Mouse (Mus musculus) midbrain, embryonic 13.5 days (tissue): Measurements from ENCODE around the gene Rufy2. TPM values are rescaled to one million over a fixed set of nuclear protein-coding genes. Genes with fewer than 3 reads are reported as not detected.

ENCODE experiments used
- ATAC-seq: fragments of 200-750 bp; cut with Nextera tagmentation; 2 replicates; pipeline ENCODE4 v1.8.0; 2017; ENCODE audit warnings: mild to moderate bottlenecking, moderate TSS enrichment, moderate library complexity
- H3K27ac ChIP-seq: fragments of 300-500 bp; sonication (generic); 2 replicates; pipeline ENCODE4 v1.5.1; 2015; ENCODE audit warnings: inconsistent platforms, mild to moderate bottlenecking, moderate library complexity
- H3K27me3 ChIP-seq: fragments of 300-500 bp; sonication (generic); 2 replicates; pipeline ENCODE4 v1.6.1; 2015; ENCODE audit warnings: mild to moderate bottlenecking, inconsistent platforms
- H3K36me3 ChIP-seq: fragments of 300-500 bp; sonication (generic); 2 replicates; pipeline ENCODE4 v1.6.1; 2015; ENCODE audit warnings: mild to moderate bottlenecking, inconsistent platforms
- H3K4me1 ChIP-seq: fragments of 300-500 bp; sonication (generic); replicated peaks from 2 replicates; pipeline ENCODE4 v1.6.1; 2015; ENCODE audit warnings: inconsistent platforms
- H3K4me2 ChIP-seq: fragments of 300-500 bp; sonication (generic); replicated peaks from 2 replicates; pipeline ENCODE4 v1.6.1; 2015; ENCODE audit warnings: moderate library complexity, mild to moderate bottlenecking, inconsistent platforms
- H3K4me3 ChIP-seq: fragments of 300-500 bp; sonication (generic); replicated peaks from 2 replicates; pipeline ENCODE4 v1.5.1; 2015; ENCODE audit warnings: mild to moderate bottlenecking, inconsistent platforms
- H3K9ac ChIP-seq: fragments of 300-500 bp; sonication (generic); replicated peaks from 2 replicates; pipeline ENCODE4 v1.6.1; 2015; ENCODE audit warnings: mild to moderate bottlenecking, inconsistent platforms
- H3K9me3 ChIP-seq: fragments of 300-500 bp; sonication (generic); 2 replicates; pipeline ENCODE4 v1.6.1; 2016; ENCODE audit warnings: mild to moderate bottlenecking, inconsistent platforms
- WGBS: fragments of 180-500 bp; shearing (Covaris S2); methylation state at CpG from one replicate; pipeline ENCODE4 v1.1.7; 2015; 5-methylcytosine and 5-hydroxymethylcytosine counted together
- polyA plus RNA-seq: library from polyadenylated mRNA; unstranded; fragments of >200 nt; fragmentation: Nextera tagmentation; extraction: Ambion mirVana; gene quantifications from 2 replicates; pipeline ENCODE4 v1.2.1, GENCODE M21; 2015

Gene Rufy2
- polyA plus RNA-seq, 1 experiment from 2014 or later: 51.7 TPM

- no peak overlapping the region for H3K27ac ChIP-seq
- H3K9ac ChIP-seq: peak overlapping the region; percentile 100
- WGBS: 41% methylated on average over 4 of the region's 4 CpGs
- H3K27me3 ChIP-seq: no peaks in the 10 kb centered on the region
- H3K4me1 ChIP-seq: peaks cover 58% of the 10 kb centered on the region
- peaks cover 12% of the 10 kb centered on the region for H3K36me3 ChIP-seq
- H3K4me3 ChIP-seq: peak overlapping the region; percentile 90
- H3K4me2 ChIP-seq: peak overlapping the region; percentile 92
- no peak for ATAC-seq
- no peaks in the 10 kb centered on the region for H3K9me3 ChIP-seq
These were observed 41.7 kb downstream of the Rufy2 start for GRCm38 (mm10) chr10:63021702-63022101.

- Histone ChIP-seq H3K27me3 (no peaks in the 10 kb centered on the region), H3K4me3 (peak overlapping the region; percentile 90), H3K9ac (peak overlapping the region; percentile 100), H3K36me3 (peaks cover 4% of the 10 kb centered on the region; the same call in 1 of the 2 replicates), H3K27ac (peak overlapping the region; percentile 100), H3K4me2 (peak overlapping the region; percentile 92), H3K9me3 (no peaks in the 10 kb centered on the region), H3K4me1 (peaks cover 63% of the 10 kb centered on the region)
- under 1% methylated on average over 27 of the region's 27 CpGs for WGBS
- no peak for ATAC-seq
These were observed 42.6 kb downstream of the Rufy2 start for GRCm38 (mm10) chr10:63022541-63023120.

GRCm38 (mm10) chr10:63023121-63023748, 43.2 kb downstream of the Rufy2 start:
- Histone ChIP-seq H3K27me3 (no peaks in the 10 kb centered on the region), H3K9ac (peak overlapping the region; percentile 100), H3K9me3 (no peaks in the 10 kb centered on the region), H3K36me3 (no peaks in the 10 kb centered on the region), H3K4me2 (peak overlapping the region; percentile 92), H3K4me3 (peak overlapping the region; percentile 90), H3K27ac (peak overlapping the region; percentile 100), H3K4me1 (peaks cover 69% of the 10 kb centered on the region)
- peak; percentile 40 for ATAC-seq
- under 1% methylated on average over 64 of the region's 68 CpGs for WGBS

GRCm38 (mm10) chr10:63023749-63024579, 43.9 kb downstream of the Rufy2 start, which contains the start of the genes Hnrnph3 and Pbld2:
Hnrnph3 (minus strand) TSS chr10:63024217.
Pbld2 (plus strand) TSS chr10:63024315.
- peak within 1 kb of the TSS; percentile 90 for H3K4me3 ChIP-seq
- 1% methylated on average over 61 of the region's 69 CpGs for WGBS
- H3K27ac ChIP-seq: peak within 1 kb of the TSS; percentile 100
- H3K4me1 ChIP-seq: peaks cover 71% of the 10 kb centered on the region
- no peaks in the 10 kb centered on the region for H3K27me3 ChIP-seq
- peak; percentile 94 for ATAC-seq
- peak within 1 kb of the TSS; percentile 100 for H3K9ac ChIP-seq
- H3K36me3 ChIP-seq: no peaks in the 10 kb centered on the region
- H3K9me3 ChIP-seq: no peaks in the 10 kb centered on the region
- H3K4me2 ChIP-seq: peak within 1 kb of the TSS; percentile 92

GRCm38 (mm10) chr10:63024580-63024910, 44.5 kb downstream of the Rufy2 start:
- Histone ChIP-seq H3K4me1 (peaks cover 66% of the 10 kb centered on the region), H3K9me3 (no peaks in the 10 kb centered on the region), H3K27ac (peak overlapping the region; percentile 100), H3K27me3 (no peaks in the 10 kb centered on the region), H3K4me3 (peak overlapping the region; percentile 90), H3K4me2 (peak overlapping the region; percentile 92), H3K9ac (peak overlapping the region; percentile 100), H3K36me3 (no peaks in the 10 kb centered on the region)
- WGBS: under 1% methylated on average over 8 of the region's 8 CpGs
- ATAC-seq: peak; percentile 40

GRCm38 (mm10) chr10:63025016-63025415, 45.0 kb downstream of the Rufy2 start:
- peak overlapping the region; percentile 92 for H3K4me2 ChIP-seq
- ATAC-seq: no peak
- H3K4me1 ChIP-seq: peaks cover 63% of the 10 kb centered on the region
- H3K9ac ChIP-seq: peak overlapping the region; percentile 100
- H3K27ac ChIP-seq: peak overlapping the region; percentile 100
- WGBS: 15% methylated on average over 2 of the region's 2 CpGs
- no peaks in the 10 kb centered on the region for H3K9me3 ChIP-seq
- H3K27me3 ChIP-seq: no peaks in the 10 kb centered on the region
- H3K36me3 ChIP-seq: no peaks in the 10 kb centered on the region
- peak overlapping the region; percentile 90 for H3K4me3 ChIP-seq

GRCm38 (mm10) chr10:63025491-63026011, 45.5 kb downstream of the Rufy2 start:
- peak overlapping the region; percentile 100 for H3K9ac ChIP-seq
- H3K4me1 ChIP-seq: peaks cover 58% of the 10 kb centered on the region
- 8% methylated on average over 6 of the region's 6 CpGs for WGBS
- no peaks in the 10 kb centered on the region for H3K27me3 ChIP-seq
- no peaks in the 10 kb centered on the region for H3K9me3 ChIP-seq
- peak overlapping the region; percentile 100 for H3K27ac ChIP-seq
- H3K4me3 ChIP-seq: peak overlapping the region; percentile 90
- H3K36me3 ChIP-seq: no peaks in the 10 kb centered on the region
- H3K4me2 ChIP-seq: peak overlapping the region; percentile 92
- ATAC-seq: no peak

- Histone ChIP-seq H3K27ac (peak overlapping the region; percentile 100), H3K4me3 (peak overlapping the region; percentile 90), H3K9me3 (no peaks in the 10 kb centered on the region), H3K4me1 (peaks cover 51% of the 10 kb centered on the region), H3K4me2 (peak overlapping the region; percentile 92), H3K9ac (peak overlapping the region; percentile 49; the same call in 1 of the 2 replicates), H3K36me3 (no peaks in the 10 kb centered on the region), H3K27me3 (no peaks in the 10 kb centered on the region)
- no peak for ATAC-seq
- WGBS: 1% methylated on average over 8 of the region's 8 CpGs
These were observed 46.3 kb downstream of the Rufy2 start for GRCm38 (mm10) chr10:63026156-63026794.

GRCm38 (mm10) chr10:63026795-63027160, 46.8 kb downstream of the Rufy2 start:
- H3K4me3 ChIP-seq: peak overlapping the region; percentile 90
- ATAC-seq: no peak
- 16% methylated on average over 6 of the region's 6 CpGs for WGBS
- peaks cover 46% of the 10 kb centered on the region for H3K4me1 ChIP-seq
- H3K27me3 ChIP-seq: no peaks in the 10 kb centered on the region
- H3K9ac ChIP-seq: peak overlapping the region; percentile 49; the same call in 1 of the 2 replicates
- H3K4me2 ChIP-seq: peak overlapping the region; percentile 92
- H3K9me3 ChIP-seq: no peaks in the 10 kb centered on the region
- H3K36me3 ChIP-seq: no peaks in the 10 kb centered on the region
- H3K27ac ChIP-seq: peak overlapping the region; percentile 100

- H3K36me3 ChIP-seq: no peaks in the 10 kb centered on the region
- peak overlapping the region; percentile 100 for H3K27ac ChIP-seq
- no peaks in the 10 kb centered on the region for H3K9me3 ChIP-seq
- peak overlapping the region; percentile 92 for H3K4me2 ChIP-seq
- no peak overlapping the region for H3K9ac ChIP-seq
- no peak overlapping the region for H3K4me3 ChIP-seq
- ATAC-seq: no peak
- peaks cover 42% of the 10 kb centered on the region for H3K4me1 ChIP-seq
- 87% methylated on average over 10 of the region's 10 CpGs for WGBS
- no peaks in the 10 kb centered on the region for H3K27me3 ChIP-seq
These were observed 47.5 kb downstream of the Rufy2 start for GRCm38 (mm10) chr10:63027376-63028161.

- Histone ChIP-seq H3K9me3 (no peaks in the 10 kb centered on the region), H3K4me2 (no peak overlapping the region), H3K4me3 (no peak overlapping the region), H3K9ac (no peak overlapping the region), H3K36me3 (no peaks in the 10 kb centered on the region), H3K4me1 (peaks cover 42% of the 10 kb centered on the region), H3K27ac (peak overlapping the region; percentile 61), H3K27me3 (no peaks in the 10 kb centered on the region)
- ATAC-seq: no peak
- 44% methylated on average over 4 of the region's 4 CpGs for WGBS
These were observed 48.4 kb downstream of the Rufy2 start for GRCm38 (mm10) chr10:63028396-63028795.
